Mouse (Mus musculus) midbrain, embryonic 14.5 days (tissue): ENCODE measurements around the gene Eif4a2. TPM values are rescaled to one million over a fixed set of nuclear protein-coding genes. Genes with fewer than 3 reads are reported as not detected.

Experiments used
- ATAC-seq: fragments of 200-750 bp; cut with Nextera tagmentation; 2 replicates; pipeline ENCODE4 v1.8.0; 2017; ENCODE audit warnings: moderate number of reproducible peaks, moderate library complexity; ENCODE audit not compliant: low FRiP score, low TSS enrichment
- DNase-seq: peaks from one replicate; pipeline ENCODE4 v3.0.0-alpha.2; 2015
- H3K27ac ChIP-seq: fragments of 300-500 bp; sonication (generic); replicated peaks from 2 replicates; pipeline ENCODE4 v1.5.1; 2014; ENCODE audit warnings: mild to moderate bottlenecking, low read depth, low read length, moderate library complexity
- H3K27me3 ChIP-seq: fragments of 300-500 bp; sonication (generic); 2 replicates; pipeline ENCODE4 v1.6.1; 2014; ENCODE audit warnings: low read length, control low read depth, mixed read lengths; ENCODE audit not compliant: control insufficient read depth, insufficient read depth
- H3K36me3 ChIP-seq: fragments of 300-500 bp; sonication (generic); 2 replicates; pipeline ENCODE4 v1.6.1; 2014; ENCODE audit warnings: low read length, control low read depth; ENCODE audit not compliant: control insufficient read depth, insufficient read depth
- H3K4me1 ChIP-seq: fragments of 300-500 bp; sonication (generic); 2 replicates; pipeline ENCODE4 v1.6.1; 2014; ENCODE audit warnings: mild to moderate bottlenecking, antibody characterized with exemption, low read length, control low read depth; ENCODE audit not compliant: control insufficient read depth, insufficient read depth
- H3K4me2 ChIP-seq: fragments of 300-500 bp; sonication (generic); 2 replicates; pipeline ENCODE4 v1.6.1; 2014; ENCODE audit warnings: mild to moderate bottlenecking, low read length, moderate library complexity
- H3K4me3 ChIP-seq: fragments of 300-500 bp; sonication (generic); replicated peaks from 2 replicates; pipeline ENCODE4 v1.5.1; 2014; ENCODE audit warnings: low read depth, low read length
- H3K9ac ChIP-seq: fragments of 300-500 bp; sonication (generic); replicated peaks from 2 replicates; pipeline ENCODE4 v1.6.1; 2014; ENCODE audit warnings: mild to moderate bottlenecking, low read length, moderate library complexity
- H3K9me3 ChIP-seq: fragments of 300-500 bp; sonication (generic); 2 replicates; pipeline ENCODE4 v1.6.1; 2016; ENCODE audit warnings: low read length, control low read depth, mixed read lengths; ENCODE audit not compliant: control insufficient read depth
- WGBS: fragments of 180-500 bp; shearing (Covaris S2); extraction: QIAGEN DNeasy Blood & Tissue Kit; methylation state at CpG from one replicate; pipeline ENCODE4 v1.1.7; 2014; 5-methylcytosine and 5-hydroxymethylcytosine counted together
- polyA plus RNA-seq: library from polyadenylated mRNA; unstranded; fragments of >200 nt; fragmentation: Nextera tagmentation; extraction: Ambion mirVana; gene quantifications from 2 replicates; pipeline ENCODE4 v1.2.1, GENCODE M21; 2014

The Eif4a2 gene
- polyA plus RNA-seq, 1 experiment from 2014 or later = 373 TPM

DNA sequence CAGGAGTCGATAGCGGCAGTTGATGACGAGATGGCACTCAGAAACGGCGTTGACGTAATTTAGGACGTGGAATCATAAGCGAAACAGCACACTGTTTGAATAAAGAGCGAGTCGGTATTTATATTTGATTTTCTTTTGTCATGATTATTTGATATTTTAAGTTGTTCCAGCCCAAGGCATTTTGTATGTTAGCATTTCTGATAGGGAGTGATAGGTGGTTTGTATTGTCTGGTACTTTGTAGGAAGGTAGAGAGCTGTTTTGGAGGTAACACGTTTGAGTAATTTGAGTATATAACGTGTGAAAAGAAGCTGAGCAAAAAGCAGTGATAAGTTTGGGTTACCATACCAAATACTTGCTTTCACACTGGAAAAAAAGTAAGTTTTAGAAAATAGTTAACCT, 5.1 kb downstream of the Eif4a2 start:
- H3K4me2 ChIP-seq = no peak overlapping the region
- no peak overlapping the region for H3K9ac ChIP-seq
- no peak overlapping the region for H3K27ac ChIP-seq
- H3K9me3 ChIP-seq = no peaks in the 10 kb centered on the region
- 81% methylated on average over 12 of the region's 12 CpGs for WGBS
- H3K4me3 ChIP-seq = no peak overlapping the region
- H3K27me3 ChIP-seq = no peaks in the 10 kb centered on the region
- peaks cover 75% of the 10 kb centered on the region for H3K36me3 ChIP-seq
- peaks cover 19% of the 10 kb centered on the region for H3K4me1 ChIP-seq
- ATAC-seq (no peak), DNase-seq (no peak)

DNA sequence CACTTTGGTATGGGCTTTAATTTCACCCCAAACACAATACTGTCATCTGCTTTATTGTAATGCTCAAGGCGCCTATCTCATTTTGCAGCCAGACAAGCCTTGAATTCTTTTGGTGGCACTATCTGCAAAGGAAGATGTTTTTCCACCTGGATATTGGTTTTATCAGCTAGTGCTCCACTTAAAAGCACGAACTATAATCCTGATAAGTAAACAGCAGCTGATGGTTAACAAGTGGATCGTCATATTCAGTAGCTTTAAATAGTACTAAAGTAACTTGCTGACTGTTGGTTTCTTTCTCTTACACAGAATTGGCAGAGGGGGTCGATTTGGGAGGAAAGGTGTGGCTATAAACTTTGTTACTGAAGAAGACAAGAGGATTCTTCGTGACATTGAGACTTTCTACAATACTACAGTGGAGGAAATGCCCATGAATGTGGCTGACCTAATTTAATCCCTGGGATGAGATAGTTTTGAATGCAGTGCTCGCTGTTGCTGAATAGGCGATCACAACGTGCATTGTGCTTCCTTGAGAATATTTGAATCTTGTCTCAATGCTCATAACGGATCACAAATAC, 5.7 kb downstream of the Eif4a2 start:
- Histone ChIP-seq H3K27ac (no peak overlapping the region), H3K4me2 (no peak overlapping the region), H3K4me3 (no peak overlapping the region), H3K4me1 (peaks cover 19% of the 10 kb centered on the region), H3K36me3 (peaks cover 78% of the 10 kb centered on the region), H3K9ac (no peak overlapping the region), H3K9me3 (no peaks in the 10 kb centered on the region), H3K27me3 (no peaks in the 10 kb centered on the region)
- 55% methylated on average over 9 of the region's 9 CpGs for WGBS
- ATAC-seq = no peak
- no peak for DNase-seq

DNA sequence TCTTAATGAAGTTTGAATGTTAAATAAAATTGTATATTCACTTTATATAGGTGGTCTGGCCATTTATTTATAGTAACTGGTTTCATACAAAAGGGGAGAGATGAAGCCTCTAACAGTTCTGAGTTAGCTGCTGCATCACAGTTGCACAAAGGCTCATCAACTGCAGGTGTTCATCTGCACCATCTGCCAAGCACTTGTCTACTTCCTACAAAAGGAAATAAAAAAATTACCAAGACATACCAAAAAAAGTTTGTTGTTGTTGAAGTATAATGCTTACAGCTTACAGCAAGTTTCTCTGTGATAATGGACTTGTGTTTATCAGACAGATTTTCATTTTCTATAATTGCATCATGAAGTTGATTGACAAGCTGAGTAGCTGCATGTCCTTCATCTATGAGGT, 6.7 kb downstream of the Eif4a2 start:
- DNase-seq (no peak), ATAC-seq (no peak)
- H3K27me3 ChIP-seq = no peaks in the 10 kb centered on the region
- H3K36me3 ChIP-seq = peaks cover 76% of the 10 kb centered on the region
- H3K4me1 ChIP-seq = peaks cover 18% of the 10 kb centered on the region
- no peaks in the 10 kb centered on the region for H3K9me3 ChIP-seq
- H3K4me3 ChIP-seq = no peak overlapping the region
- H3K4me2 ChIP-seq = no peak overlapping the region
- H3K9ac ChIP-seq = no peak overlapping the region
- no peak overlapping the region for H3K27ac ChIP-seq

DNA sequence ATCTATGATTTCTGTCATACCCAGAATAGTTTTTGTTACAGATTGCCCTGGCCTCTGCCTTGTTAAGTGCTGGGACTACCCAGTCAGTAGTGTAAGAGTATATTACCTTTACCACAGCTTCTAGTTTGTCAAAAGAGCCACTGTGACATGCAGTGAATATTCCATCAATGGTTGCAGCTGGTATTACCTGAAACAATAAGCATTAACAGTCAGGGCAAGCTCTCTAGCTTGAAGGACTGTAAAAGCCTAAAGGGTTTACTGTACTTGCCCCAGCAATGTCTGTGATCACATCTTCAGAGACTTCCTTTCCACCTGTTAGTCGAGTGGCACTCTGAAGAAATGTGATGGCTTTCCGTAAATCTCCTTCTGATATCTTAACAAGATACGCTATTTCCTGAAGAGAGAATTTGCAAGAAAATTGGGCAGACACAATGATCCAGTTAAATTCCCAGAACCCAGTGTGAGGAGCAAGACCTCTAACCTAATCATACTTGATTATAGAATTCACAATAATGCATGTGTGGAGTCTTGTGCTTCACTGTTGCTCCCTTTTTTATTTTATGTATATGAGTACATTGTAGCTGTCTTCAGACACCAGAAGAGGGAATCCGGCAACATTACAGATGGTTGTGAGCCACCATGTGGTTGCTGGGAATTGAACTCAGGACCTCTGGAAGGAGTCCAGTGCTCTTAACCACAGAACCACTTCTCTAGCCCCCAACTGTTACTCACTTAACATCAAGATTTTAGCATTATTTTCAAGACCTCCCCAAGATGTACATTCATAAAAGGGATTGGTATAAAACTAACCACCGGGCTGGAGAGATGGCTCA, 7.3 kb downstream of the Eif4a2 start:
- no peak for DNase-seq
- no peak for ATAC-seq
- Histone ChIP-seq H3K36me3 (peaks cover 75% of the 10 kb centered on the region), H3K27me3 (no peaks in the 10 kb centered on the region), H3K9ac (no peak overlapping the region), H3K9me3 (no peaks in the 10 kb centered on the region), H3K4me2 (no peak overlapping the region), H3K4me1 (peaks cover 12% of the 10 kb centered on the region), H3K4me3 (no peak overlapping the region), H3K27ac (no peak overlapping the region)
- WGBS = 68% methylated on average over 5 of the region's 5 CpGs

GRCm38 (mm10) chr16:23115486-23115885, 8.2 kb downstream of the Eif4a2 start:
- 84% methylated on average over 3 of the region's 3 CpGs for WGBS
- no peak for DNase-seq

DNA sequence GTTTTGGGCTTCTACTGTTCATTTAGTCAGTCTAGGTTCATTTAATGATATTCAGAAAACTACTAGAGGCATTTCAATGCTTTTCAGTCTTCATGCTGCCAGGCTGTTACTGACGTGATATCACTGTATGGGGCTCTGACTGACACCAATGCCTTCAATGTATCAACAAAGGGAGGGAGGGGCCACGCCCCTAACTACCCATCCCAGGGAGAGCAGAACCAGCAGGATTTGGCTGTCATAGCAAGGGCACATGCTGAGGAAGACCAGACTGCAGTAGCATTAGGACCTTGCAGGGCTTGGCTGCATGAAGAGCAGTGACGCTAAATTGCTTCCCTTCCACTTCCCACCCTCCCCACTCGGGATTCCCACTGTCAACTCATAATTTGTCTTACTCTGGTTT, 9.9 kb downstream of the Eif4a2 start:
- no peak for DNase-seq
- no peak for ATAC-seq
- no peaks in the 10 kb centered on the region for H3K4me1 ChIP-seq
- peaks cover 60% of the 10 kb centered on the region for H3K36me3 ChIP-seq
- no peaks in the 10 kb centered on the region for H3K9me3 ChIP-seq
- H3K9ac ChIP-seq = no peak overlapping the region
- no peaks in the 10 kb centered on the region for H3K27me3 ChIP-seq
- no peak overlapping the region for H3K27ac ChIP-seq
- H3K4me2 ChIP-seq = no peak overlapping the region
- WGBS = 61% methylated on average over 4 of the region's 4 CpGs
- no peak overlapping the region for H3K4me3 ChIP-seq

More at GRCm38 (mm10) chr16:23115486-23115885, 8.2 kb downstream of the Eif4a2 start:
- no peak overlapping the region for H3K4me2 ChIP-seq
- no peak overlapping the region for H3K4me3 ChIP-seq
- no peaks in the 10 kb centered on the region for H3K9me3 ChIP-seq
- no peak overlapping the region for H3K27ac ChIP-seq
- no peaks in the 10 kb centered on the region for H3K27me3 ChIP-seq
- H3K4me1 ChIP-seq = 0 out of 2 replicates have a peak, but pooled peaks cover 3% of the 10 kb centered on the region
- peaks cover 66% of the 10 kb centered on the region for H3K36me3 ChIP-seq
- ATAC-seq = no peak
- H3K9ac ChIP-seq = no peak overlapping the region

- H3K9me3 ChIP-seq = no peaks in the 10 kb centered on the region
- no peaks in the 10 kb centered on the region for H3K27me3 ChIP-seq
- no peak overlapping the region for H3K27ac ChIP-seq
- DNase-seq (no peak), ATAC-seq (no peak)
- no peak overlapping the region for H3K4me2 ChIP-seq
- H3K36me3 ChIP-seq = peaks cover 28% of the 10 kb centered on the region
- H3K4me3 ChIP-seq = no peak overlapping the region
- WGBS = 94% methylated on average over 3 of the region's 3 CpGs
- 0 out of 2 replicates have a peak, but pooled peaks cover 3% of the 10 kb centered on the region for H3K4me1 ChIP-seq
- H3K9ac ChIP-seq = no peak overlapping the region
These were observed 15.2 kb downstream of the Eif4a2 start for GRCm38 (mm10) chr16:23122446-23122845.

DNA sequence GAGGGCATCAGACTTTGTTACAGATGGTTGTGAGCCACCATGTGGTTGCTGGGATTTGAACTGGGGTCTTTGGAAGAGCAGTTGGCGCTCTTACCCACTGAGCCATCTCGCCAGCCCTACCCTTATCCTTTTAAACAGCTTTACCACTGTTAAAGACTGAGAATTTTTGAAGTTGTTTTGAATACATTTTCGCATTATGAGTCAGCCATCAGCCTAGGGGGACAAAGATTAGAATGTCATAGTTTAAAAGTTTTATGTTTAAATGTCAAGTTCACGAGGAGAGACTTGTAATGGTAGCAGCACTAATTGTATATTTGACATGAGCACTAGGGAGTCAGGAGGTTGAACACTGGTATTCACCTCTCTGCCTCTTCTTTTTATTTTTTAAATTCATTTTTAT, 15.9 kb downstream of the Eif4a2 start:
- Histone ChIP-seq H3K4me3 (no peak overlapping the region), H3K9ac (no peak overlapping the region), H3K4me2 (no peak overlapping the region), H3K27me3 (no peaks in the 10 kb centered on the region), H3K9me3 (no peaks in the 10 kb centered on the region), H3K36me3 (peaks cover 26% of the 10 kb centered on the region), H3K27ac (no peak overlapping the region), H3K4me1 (0 out of 2 replicates have a peak, but pooled peaks cover 3% of the 10 kb centered on the region)
- ATAC-seq (no peak), DNase-seq (no peak)
- WGBS = 96% methylated on average over 4 of the region's 4 CpGs

DNA sequence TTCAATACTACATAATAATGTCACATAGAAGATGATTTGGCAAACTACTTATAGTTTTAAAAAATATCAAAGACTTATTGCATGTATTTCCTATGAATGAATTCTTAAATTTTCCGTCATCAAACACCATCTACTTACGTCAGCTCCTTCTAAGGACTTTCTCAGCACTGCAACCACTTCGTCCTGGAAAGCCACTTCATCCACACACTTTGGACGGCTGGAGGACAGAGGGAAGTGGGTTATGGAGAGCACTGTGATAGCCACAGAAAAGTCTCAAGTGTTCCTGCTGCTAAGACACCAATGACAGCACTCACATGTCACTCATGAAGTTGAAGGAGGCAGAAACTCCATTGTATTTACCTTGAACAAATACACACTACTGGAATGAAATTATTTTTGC, 17.2 kb downstream of the Eif4a2 start:
- Histone ChIP-seq H3K4me1 (peaks cover 10% of the 10 kb centered on the region), H3K36me3 (peaks cover 20% of the 10 kb centered on the region), H3K27ac (no peak overlapping the region), H3K9me3 (no peaks in the 10 kb centered on the region), H3K4me3 (no peak overlapping the region), H3K27me3 (no peaks in the 10 kb centered on the region), H3K9ac (no peak overlapping the region), H3K4me2 (no peak overlapping the region)
- 93% methylated on average over 4 of the region's 4 CpGs for WGBS
- DNase-seq (no peak), ATAC-seq (no peak)
